Mouse (Mus musculus) fibroblast of lung, adult 2 months (primary cell): ENCODE measurements around the gene Hcn2.
"Not testable (repeated sequence)": the region's sequence is repeated elsewhere in the genome, so short reads cannot be mapped to it uniquely, and the experiment has no call there.

Experiments used
- DNase-seq: peaks from one replicate; pipeline ENCODE4 v3.0.0-alpha.2; 2011; ENCODE audit warnings: low read depth

The Hcn2 gene

DNA sequence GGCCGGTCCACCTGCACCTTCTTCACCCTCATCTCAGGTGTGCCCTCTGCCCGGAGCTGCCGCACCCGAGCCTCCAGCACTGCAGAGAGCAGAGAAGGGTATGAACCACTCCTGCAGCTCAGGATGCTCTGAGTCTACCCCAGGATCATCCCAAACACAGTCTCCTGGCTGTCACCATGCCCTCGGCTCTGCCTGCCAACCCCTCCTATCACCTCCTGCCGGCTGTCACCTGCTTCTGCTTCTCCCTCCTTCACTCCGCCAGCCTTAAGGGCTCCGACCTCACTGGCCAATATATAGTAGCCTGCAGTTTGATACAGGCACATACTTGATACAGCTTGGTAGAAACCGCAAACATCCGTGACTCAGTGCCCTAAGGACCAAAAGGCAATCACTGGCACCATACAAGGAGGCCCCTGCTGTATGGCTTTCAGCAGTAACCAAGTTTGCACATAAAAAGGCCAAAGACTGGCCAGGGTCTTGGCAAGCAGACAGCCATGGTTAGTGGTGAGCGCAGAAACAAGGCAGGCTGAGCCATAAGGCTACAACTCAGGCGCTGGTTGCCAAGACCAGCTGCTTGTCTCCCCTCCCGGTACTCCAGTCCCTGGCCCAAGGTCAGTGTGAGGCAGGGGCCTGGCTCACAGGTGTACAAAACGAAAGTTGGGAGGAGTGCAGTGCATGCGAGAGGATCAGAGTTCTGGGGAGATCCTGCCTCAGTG lies 27.4 kb downstream of the Hcn2 start:
- no peak for DNase-seq

DNA sequence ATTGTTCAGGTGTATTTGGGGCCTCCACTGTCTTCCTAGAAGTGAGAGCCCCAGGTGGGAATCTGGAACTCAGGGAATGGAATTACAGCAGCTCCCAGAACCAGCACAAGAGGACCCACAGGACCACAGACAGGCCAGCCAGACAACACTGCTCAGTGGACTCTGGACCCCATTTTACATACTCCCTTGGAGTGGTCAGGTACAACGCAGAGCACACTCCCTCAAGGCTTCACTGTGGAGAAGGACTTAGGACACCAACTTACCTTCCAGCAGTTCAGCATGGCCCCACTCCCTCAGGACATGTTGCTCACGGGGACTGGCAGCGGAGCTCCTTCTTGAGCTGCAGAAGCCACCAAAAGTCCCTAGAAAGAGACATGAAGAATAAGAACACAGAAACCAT lies 29.0 kb downstream of the Hcn2 start:
- no peak for DNase-seq

DNA sequence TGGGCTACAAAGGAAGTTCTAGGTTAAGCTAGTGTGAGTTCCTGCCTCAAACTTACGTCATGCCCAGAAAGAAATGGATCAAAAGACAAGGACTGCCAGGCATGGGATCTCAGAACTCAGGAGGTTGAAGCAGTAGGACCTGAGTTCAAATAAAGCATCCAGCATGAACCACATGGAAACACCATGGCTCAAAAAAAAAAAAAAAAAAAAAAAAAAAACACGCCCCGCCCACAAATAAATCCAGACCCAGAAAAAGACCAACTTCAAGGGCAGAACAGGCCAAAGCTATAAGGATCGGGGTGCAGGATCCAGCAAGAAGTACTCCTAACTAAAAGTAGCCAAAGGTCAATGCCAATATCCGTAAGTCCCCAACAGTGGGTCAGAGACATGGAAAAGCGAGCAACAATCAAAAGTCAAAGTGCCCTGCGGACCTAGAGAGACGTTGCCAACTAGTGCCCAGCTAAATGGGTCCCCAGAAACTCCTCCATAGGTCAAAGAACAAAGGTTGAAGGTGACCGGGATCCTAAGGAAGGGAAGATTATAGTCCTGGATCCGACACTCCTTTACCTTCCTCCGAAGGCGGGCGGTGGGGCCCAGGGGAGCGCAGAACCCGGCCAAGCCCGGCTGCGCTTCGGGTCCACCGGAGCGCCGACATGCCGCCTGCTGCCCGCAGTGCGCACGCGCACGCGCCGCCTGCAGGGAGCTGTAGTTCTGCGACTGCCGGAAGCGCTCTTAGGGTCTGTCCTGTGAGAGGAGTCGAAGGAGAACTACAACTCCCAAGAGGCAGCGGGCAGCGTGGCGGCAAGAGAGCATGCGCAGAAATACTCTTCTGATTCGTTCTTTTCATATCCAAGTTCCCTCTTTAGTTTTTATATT lies 29.7 kb downstream of the Hcn2 start, which contains the start of gene Polrmt:
Gene Polrmt, minus strand, starts transcription at position 684 of the 876 bp plus-strand sequence.
- DNase-seq = peak; percentile 98

DNA sequence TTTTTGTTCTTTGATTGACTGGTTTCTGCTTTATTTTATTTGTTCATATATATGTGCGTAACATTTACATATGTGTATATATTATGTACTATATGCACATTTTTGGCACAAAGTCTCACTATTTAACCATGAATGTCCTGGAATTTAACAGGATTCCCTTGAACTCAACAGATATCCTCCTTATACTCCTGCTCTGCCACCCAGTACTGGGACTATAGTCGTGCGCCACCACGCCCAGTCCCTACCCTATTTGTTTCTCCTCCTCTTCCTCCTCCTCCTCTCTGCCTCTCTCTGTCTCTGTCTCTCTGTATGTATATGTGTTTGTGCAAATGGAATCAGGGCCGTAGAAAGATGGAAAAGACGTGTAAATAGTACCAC lies 30.3 kb downstream of the Hcn2 start:
- no peak for DNase-seq

DNA sequence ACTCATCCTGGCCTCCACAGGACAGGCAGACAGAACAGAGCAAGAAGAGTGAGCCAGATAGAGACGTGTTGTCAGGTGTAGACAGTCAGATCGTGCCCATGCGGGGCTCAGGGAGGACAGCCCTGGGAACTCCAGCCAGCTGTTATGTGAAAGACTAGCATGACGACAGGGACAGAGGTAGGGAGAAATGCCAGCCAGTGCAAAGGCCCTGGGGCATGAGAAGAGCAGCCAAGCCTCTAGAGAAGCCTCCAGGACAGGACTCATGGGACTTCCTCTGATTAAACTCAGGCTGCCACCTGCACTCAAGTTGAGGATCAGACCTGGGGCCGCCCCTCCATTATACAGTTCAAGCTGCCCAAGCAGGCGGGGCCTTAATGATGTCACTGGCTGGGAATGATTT lies 32.1 kb downstream of the Hcn2 start:
- DNase-seq = no peak

DNA sequence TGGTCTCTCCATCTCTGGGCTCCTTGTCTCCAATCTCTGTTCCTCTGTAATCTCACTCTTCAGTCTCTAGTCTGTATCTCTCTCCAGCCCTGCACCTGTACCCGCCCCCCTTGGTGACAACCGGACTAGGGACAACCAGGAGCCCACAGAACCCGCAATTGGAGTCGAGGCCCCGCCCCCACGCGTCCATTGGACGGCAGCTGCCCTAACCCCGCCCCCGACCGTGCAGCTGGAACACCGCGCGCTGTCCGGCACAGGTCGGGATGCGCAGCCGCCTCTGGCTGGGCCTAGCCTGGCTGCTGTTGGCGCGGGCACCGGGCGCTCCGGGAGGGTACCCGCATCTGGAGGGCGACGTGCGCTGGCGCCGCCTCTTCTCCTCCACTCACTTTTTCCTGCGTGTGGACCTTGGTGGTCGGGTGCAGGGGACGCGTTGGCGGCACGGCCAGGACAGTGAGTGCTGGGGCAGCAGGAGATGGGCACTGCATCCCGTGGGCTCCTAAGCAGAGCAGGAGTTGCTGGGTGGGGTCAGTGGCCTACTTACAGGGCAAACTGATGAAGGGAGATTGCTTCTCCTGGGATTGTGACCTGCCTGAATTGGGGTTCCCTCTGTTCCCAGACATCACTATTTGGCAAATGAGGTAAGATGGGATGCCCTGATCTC lies 38.6 kb downstream of the Hcn2 start, which contains the start of gene Fgf22:
Gene Fgf22, plus strand, starts transcription at position 221 of the 661 bp plus-strand sequence.
- no peak for DNase-seq

DNA sequence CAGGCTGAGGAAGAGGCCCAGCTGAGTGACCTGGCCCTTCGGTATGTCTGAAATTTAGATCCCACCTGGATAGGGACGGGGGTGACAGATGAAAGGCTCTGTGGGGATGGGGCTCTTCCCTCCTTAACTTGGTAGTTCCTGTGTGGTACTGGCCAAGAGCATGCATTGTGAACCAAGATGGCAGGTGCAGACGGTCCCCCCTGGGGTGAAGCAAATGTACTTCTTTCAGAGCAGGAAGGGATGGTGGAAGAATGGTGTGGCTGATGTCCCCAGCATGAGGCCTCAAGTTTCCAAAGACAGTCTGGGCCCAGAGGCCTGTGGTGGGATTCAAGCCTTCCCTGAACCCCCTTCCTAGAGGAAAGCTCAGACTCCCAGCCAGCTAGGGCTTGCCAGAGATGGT lies 39.4 kb downstream of the Hcn2 start:
- no peak for DNase-seq

DNA sequence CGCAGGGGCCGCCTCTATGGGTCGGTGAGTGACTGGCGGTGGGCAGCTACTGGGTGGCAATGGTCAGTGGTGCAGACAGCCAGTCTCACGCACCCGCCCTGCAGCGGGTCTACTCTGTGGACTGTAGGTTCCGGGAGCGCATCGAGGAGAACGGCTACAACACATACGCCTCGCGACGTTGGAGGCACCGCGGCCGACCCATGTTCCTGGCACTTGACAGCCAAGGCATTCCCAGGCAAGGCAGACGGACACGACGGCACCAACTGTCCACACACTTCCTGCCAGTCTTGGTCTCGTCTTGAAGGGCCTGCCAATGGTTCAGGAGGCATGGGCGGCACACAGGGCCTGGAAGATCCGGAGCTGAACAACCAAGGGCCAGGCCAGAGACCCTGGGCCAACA lies 40.2 kb downstream of the Hcn2 start:
- no peak for DNase-seq

DNA sequence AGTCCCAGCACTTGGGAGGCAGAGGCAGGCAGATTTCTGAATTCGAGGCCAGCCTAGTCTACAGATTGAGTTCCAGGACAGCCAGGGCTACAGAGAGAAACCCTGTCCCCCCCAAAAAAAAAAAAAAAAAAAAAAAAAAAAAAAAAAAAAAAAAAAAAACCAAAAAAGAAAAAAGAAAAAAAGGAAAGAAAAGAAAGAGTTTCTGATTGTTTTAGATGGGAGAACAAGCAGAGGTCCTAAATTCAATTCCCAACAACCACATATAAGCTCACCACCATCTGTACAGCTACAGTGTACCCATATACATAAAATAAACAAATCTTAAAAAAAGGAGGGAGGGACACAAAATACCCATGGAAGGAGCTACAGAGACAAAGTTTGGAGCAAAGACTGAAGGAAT lies 43.2 kb downstream of the Hcn2 start:
- DNase-seq = not testable (repeated sequence)

DNA sequence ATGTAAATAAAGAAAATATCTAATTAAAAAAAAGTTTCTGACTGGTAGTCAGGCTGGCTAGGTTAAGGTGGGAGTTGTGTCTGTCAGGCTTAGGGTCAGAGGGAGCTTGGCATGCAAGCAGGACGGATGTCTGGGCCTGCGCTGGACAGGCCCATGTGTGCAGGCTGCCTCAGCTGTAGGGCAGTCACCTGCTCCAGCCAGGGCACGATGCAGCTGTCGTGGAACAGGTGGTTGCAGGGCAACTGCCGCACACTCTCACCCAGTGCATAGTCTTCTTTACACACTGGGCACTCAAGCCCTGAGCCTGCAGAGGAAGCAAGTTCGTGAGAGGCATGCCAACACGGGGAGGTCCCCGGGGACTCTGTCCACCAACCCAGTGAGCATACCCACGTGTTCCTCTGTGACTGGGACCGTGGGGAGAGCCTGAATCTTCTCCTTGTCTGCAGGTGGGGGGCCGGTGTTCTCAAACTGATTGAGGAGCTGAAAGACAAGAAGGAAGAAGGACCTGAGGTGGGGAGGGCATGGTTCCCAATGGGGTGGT lies 44.2 kb downstream of the Hcn2 start:
- no peak for DNase-seq

DNA sequence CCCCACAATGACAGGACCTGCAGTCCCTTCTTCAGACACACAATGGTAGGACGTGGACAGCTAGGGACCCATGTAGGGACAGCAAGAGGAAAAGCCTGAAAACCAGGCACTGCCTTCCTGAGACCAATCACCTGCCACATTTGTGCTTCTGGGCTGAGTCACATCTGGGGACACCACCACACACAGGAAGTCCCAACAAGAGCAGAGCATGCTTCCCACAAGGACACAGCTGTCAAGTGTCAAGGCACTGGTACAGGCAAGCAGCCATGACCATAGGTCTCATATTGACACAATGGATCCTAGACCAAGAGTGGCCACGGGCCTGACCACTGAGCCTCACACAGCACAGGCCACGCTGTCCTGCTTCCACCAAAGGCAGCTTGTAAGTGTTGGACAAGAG lies 46.4 kb downstream of the Hcn2 start:
- no peak for DNase-seq

DNA sequence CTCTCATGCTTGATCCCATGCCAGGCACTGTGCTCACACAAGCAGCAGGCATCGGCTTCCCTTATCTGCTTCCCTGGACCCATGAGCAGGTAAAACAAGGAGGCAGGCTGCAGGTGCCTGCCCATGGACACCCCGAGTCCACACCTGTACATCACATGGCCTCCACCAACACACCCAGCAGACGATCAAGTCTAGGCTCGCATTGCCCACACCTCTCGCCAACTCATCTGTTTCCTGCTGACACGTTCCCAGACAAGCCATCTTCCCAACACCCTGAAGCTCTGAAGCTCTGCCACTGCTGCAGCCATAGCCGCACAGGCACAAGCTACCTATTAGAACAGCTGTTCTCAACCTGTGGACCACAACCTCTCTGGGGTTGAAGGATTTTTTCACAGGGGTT lies 47.8 kb downstream of the Hcn2 start:
- no peak for DNase-seq

DNA sequence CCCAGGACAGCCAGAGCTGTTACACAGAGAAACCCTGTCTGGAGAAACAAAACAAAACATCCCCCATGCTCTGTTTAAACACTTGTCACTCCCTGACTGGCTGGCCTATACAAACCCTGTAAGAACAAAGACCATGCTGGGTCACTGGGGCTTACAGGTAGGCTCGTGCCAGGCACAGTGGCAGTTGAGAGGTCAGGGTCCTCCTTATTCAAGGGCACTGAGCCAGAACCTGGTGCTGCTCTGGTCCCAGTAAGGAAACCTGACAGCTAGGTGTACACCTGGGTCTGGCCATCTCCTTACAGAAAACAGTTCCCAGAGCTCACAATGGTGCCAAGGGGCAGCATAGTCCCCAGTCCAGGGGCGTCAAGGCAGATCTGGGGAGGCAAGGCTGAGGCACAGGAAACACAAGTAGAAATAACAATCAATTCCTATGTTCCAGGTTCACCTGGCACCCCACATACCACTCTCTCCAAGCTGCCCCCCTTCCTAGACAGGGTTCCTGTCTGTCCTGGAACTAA lies 48.9 kb downstream of the Hcn2 start:
- DNase-seq = no peak

DNA sequence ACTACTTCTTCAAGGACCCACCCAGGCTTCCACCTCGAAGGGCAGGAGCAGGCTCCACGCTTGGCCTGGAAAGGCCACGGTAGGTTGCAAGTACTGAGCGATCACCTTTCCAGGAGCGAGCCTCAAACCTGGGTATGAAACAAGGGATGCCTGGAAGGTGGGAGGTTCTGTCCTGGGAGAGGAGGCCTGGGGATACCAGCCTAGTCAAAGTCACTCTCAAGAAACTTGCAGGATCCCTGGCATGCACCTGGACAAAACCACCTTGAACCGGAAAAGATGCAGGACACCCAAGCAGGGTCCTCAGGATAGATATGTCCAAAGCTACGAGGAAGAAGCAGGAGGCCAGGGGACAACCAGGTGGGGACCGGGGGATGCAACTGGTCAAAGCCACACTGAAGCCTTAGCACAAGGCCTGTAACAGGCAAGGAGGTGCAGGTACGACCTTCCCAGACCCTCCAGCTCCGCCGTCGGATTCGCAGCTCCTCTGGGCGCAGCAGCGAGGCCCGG lies 49.6 kb downstream of the Hcn2 start:
- DNase-seq = no peak

DNA sequence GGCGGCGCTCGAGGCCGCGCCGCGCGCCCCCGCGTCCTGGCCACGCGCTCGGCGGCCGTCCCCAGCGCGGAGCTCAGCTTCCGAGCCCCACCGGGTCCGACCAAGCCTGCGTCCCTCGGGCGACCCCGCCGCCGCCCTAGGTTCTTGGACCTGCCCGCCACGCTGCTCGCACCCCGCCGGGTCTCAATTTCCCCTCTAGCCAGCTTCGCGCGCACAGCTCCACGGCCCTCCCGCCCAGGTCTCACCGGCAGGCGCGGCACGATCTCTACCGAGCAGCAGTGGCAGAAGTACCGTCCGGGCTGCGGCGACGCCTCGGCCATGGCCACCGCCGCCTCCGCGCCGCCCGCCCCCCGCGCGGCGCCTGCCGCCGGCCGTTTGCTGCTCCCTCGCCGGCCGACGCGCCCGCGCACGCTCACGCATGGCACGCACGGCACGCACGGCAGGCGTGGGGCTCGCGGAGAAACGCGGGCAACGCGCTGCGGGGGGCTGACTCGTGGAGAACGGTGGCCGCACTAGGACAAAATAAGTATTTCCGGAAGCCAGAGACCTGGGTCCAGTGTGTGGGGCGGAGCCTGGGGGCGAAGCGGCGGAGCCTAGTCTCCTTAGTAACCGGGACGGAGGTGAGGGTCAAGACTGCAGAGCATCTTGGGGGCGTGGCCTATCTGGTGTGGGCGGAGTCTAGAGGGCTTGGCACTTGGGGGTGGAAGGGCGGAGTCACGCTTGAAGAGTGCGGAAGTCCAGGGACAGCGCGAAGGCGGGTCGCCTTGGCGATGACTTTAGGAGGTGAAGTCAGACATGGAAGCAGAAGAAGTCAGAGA lies 50.3 kb downstream of the Hcn2 start, which contains the start of gene Rnf126:
Gene Rnf126, minus strand, starts transcription at position 445 of the 818 bp plus-strand sequence.
- peak; percentile 99 for DNase-seq

DNA sequence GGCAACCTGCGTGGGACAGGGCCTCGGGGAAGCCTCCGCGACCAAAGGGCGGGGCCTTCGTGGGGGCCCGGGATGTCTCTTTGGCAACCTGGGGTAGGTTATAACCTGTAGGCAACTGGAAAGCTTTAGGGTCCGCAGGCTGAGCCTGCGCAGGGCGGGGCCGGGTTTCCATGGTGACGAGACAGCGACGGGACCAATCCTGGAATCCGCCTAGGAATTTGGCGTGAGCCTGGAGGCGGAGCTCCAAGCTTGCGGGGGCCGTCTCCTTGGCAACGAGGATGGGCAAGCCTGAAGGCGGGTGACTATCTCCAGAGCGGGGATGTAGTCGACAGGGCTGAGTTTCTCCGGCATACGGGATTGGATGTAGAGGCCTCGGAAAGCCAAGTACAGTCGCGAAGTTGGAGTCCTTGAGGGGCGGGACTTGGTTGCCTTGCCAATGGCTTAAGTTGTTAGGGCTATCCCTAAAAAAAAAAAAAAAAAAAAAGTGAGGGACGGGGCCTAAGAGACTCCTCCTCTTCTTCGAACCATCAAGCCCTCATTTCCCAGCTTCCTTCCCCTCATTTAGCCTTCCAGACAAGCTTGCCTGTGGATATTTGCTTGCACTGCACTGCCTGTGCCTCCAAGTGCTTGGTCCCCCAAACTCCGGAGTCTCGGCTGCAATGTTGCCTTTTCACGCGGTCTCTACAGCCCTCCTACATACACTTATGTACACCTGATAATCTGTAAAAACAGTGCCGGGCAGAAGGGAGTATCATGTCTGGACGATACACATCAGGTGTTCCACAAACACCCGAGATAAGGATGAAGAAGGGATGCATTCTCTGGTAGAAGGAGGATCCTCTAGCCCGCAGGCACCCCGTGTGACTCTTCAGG lies 51.2 kb downstream of the Hcn2 start:
- DNase-seq = peak; percentile 82

DNA sequence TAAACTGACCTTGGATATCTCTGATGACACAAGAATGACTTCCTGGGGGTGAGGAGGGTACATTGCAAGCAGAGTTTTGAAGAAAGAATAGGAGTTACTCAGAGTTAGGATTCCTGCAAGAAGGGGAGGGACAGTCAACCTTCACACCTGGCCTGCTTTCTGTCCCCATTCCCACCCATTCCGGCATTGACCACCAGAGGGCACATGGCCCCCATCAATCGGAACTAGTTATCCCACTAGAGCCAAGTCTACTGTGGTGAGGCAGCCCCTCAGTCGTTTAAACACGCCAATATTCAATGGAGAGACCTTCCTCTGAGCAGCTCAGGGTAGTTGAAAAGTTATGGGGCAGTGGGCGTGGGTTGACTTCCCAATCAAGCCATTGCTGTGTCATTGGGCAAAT lies 52.0 kb downstream of the Hcn2 start:
- DNase-seq = peak; percentile 22

DNA sequence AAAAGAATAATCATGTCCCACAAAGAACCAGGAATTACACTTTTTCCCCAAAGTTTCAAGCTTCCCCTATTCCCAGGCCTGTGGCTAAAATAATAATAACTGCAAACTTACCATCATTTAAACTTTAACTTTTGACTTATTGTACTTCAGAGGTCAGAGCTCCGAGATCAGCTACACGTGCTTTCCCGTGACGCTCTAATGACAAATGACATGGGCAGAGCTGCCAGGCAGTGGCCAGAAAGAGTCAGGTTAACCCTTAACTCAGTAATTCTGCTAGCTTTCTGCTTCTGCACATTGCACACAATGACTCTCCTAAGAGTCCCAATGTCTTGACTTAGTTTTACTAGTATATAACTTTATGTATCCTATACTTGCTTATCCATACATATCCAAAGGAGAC lies 52.9 kb downstream of the Hcn2 start:
- no peak for DNase-seq

DNA sequence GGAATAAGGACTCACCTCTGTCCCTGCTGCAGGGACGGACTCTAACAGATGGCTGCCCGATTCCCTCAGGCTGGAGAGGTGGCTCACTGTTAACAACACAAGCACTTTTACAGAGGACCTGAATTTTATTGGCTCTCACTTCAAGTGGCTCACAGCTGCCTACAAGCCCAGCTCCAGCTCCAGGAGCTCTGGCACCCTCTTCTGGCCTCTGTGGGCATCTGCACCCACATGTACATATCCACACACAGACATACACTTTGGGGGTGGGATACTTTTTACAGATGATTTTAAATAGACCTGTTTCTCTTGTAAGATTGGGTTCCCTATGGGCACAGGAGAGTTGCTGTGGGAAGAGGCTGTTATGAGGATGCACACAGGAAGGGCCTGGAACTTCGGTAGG lies 55.9 kb downstream of the Hcn2 start:
- no peak for DNase-seq

DNA sequence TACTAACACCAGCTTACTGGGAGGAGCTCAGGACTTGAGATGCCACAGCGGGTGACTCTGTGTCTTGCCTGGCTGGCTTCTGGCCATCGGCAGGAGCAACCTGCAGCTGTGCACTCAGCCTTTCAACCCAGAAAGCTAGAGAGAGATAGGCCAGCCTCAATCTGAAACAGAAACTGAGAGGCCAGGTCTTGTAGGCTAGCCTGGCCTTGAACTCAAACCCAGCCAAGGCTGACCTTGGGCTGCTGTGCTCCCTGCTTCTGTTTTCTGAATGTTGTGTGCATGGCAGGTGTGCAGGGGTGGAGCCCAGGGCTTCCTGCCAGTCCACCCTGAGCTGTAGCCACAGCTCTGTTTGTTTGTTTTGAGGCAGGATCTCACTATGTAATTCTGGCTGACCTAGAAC lies 56.8 kb downstream of the Hcn2 start:
- no peak for DNase-seq
